Mouse (Mus musculus): ENCODE measurements at regions not wholly inside any gene's neighbourhood (a gene's known extent, or its start where the extent isn't known, plus 50 kb on each side); places are given as distances from the start of the nearest gene placed in this dataset.
A peak's percentile ranks its signal among the peaks of the same experiment; 100 is the strongest.

GRCm38 (mm10) chr1:133522825-133523224 is 87.3 kb downstream of the Snrpe start:
- Histone ChIP-seq H3K4me2 (ENCODE audit: low read length) (no peak overlapping the region), H3K27me3 (ENCODE audit: control insufficient read depth, insufficient read depth, low read depth, low read length) (no peaks in the 10 kb centered on the region), H3K9ac (ENCODE audit: low read depth, low read length) (no peak overlapping the region), H3K9me3 (replicated peaks; ENCODE audit: control insufficient read depth, low read length, poor library complexity, severe bottlenecking) (no peaks in the 10 kb centered on the region), H3K4me3 (ENCODE audit: low read depth, low read length) (no peak overlapping the region), H3K27ac (ENCODE audit: low read length) (no peak overlapping the region), H3K36me3 (ENCODE audit: control insufficient read depth, insufficient read depth, low read length) (no peaks in the 10 kb centered on the region), H3K4me1 (ENCODE audit: control insufficient read depth, insufficient read depth, low read length) (no peaks in the 10 kb centered on the region)
- WGBS: 96% methylated on average over 1 of the region's 1 CpGs
- no peak for ATAC-seq

- Histone ChIP-seq H3K36me3 (ENCODE audit: control insufficient read depth, insufficient read depth, low read length) (no peaks in the 10 kb centered on the region), H3K4me3 (ENCODE audit: low read depth, low read length) (no peak overlapping the region), H3K4me1 (ENCODE audit: control insufficient read depth, insufficient read depth, low read length) (no peaks in the 10 kb centered on the region), H3K27ac (ENCODE audit: low read length) (no peak overlapping the region), H3K27me3 (ENCODE audit: control insufficient read depth, insufficient read depth, low read depth, low read length) (no peaks in the 10 kb centered on the region), H3K4me2 (ENCODE audit: low read length) (no peak overlapping the region), H3K9me3 (replicated peaks; ENCODE audit: control insufficient read depth, low read length, poor library complexity, severe bottlenecking) (no peaks in the 10 kb centered on the region), H3K9ac (ENCODE audit: low read depth, low read length) (no peak overlapping the region)
- WGBS: 85% methylated on average over 8 of the region's 8 CpGs
- no peak for ATAC-seq
Observed at GRCm38 (mm10) chr1:133520652-133521051, 89.4 kb downstream of the Snrpe start.

- H3K27ac ChIP-seq (ENCODE audit: low read length): no peak overlapping the region
- 94% methylated on average over 5 of the region's 5 CpGs for WGBS
- no peaks in the 10 kb centered on the region for H3K4me1 ChIP-seq (ENCODE audit: control insufficient read depth, insufficient read depth, low read length)
- no peak overlapping the region for H3K9ac ChIP-seq (ENCODE audit: low read depth, low read length)
- no peak for ATAC-seq
- H3K27me3 ChIP-seq (ENCODE audit: control insufficient read depth, insufficient read depth, low read depth, low read length): no peaks in the 10 kb centered on the region
- no peak overlapping the region for H3K4me2 ChIP-seq (ENCODE audit: low read length)
- no peak overlapping the region for H3K4me3 ChIP-seq (ENCODE audit: low read depth, low read length)
- no peaks in the 10 kb centered on the region for H3K36me3 ChIP-seq (ENCODE audit: control insufficient read depth, insufficient read depth, low read length)
- no peaks in the 10 kb centered on the region for H3K9me3 ChIP-seq (replicated peaks; ENCODE audit: control insufficient read depth, low read length, poor library complexity, severe bottlenecking)
Observed at GRCm38 (mm10) chr1:133517020-133517419, 92.8 kb upstream of the Sox13 start.

DNA sequence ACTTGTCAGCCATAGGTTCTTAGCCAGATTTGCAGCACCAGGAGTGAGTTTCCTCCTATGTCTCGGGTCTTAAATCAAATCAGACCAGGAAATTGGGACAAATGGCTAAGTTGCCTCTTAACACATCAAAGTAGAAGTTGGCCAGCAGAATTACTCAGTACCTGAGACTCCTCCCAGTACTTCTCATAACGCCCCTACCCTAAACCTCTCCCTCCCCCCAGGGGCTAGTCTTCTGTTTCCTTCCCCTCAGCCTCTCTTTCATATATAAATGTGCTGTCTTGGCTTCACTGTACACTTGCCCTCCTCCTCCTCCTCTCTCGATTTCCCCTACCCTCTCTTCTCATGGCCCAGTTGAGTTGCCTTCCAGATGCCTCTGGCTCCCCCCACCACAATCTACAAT is 79.9 kb upstream of the Sox13 start:
- ATAC-seq: no peak
- WGBS: 77% methylated on average over 3 of the region's 3 CpGs
- no peaks in the 10 kb centered on the region for H3K9me3 ChIP-seq (replicated peaks; ENCODE audit: control insufficient read depth, low read length, poor library complexity, severe bottlenecking)

GRCm38 (mm10) chr1:133503336-133503735 is 79.2 kb upstream of the Sox13 start:
- Histone ChIP-seq H3K9me3 (replicated peaks; ENCODE audit: control insufficient read depth, low read length, poor library complexity, severe bottlenecking) (no peaks in the 10 kb centered on the region), H3K9ac (ENCODE audit: low read depth, low read length) (no peak overlapping the region), H3K4me2 (ENCODE audit: low read length) (no peak overlapping the region), H3K36me3 (ENCODE audit: control insufficient read depth, insufficient read depth, low read length) (no peaks in the 10 kb centered on the region), H3K4me1 (ENCODE audit: control insufficient read depth, insufficient read depth, low read length) (no peaks in the 10 kb centered on the region), H3K27me3 (ENCODE audit: control insufficient read depth, insufficient read depth, low read depth, low read length) (no peaks in the 10 kb centered on the region), H3K27ac (ENCODE audit: low read length) (no peak overlapping the region), H3K4me3 (ENCODE audit: low read depth, low read length) (no peak overlapping the region)
- no peak for ATAC-seq
- WGBS: 94% methylated on average over 2 of the region's 2 CpGs

More for the DNA sequence above, 79.9 kb upstream of the Sox13 start:
- Histone ChIP-seq H3K36me3 (ENCODE audit: control insufficient read depth, insufficient read depth, low read length) (no peaks in the 10 kb centered on the region), H3K4me1 (ENCODE audit: control insufficient read depth, insufficient read depth, low read length) (no peaks in the 10 kb centered on the region), H3K9ac (ENCODE audit: low read depth, low read length) (no peak overlapping the region), H3K27ac (ENCODE audit: low read length) (no peak overlapping the region), H3K4me3 (ENCODE audit: low read depth, low read length) (no peak overlapping the region), H3K4me2 (ENCODE audit: low read length) (no peak overlapping the region), H3K27me3 (ENCODE audit: control insufficient read depth, insufficient read depth, low read depth, low read length) (no peaks in the 10 kb centered on the region)

DNA sequence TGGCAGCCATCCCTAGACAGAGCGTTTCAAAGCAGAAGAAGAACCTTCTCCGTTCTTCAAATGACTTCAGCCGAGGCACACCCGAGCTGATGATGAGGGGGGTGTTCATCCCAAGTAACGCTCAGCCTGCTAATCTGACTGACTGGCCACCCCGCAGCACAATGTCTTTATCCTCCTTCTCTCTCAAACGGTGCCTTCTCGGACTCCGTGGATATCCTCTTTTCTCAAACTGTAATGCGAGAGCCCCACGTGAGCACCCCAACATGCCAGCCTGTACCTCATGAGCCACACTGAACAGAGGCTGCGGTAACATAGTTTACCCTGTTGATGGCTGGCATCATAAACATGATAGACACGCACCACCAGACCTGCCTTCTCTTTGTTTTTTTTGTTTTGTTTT is 76.8 kb upstream of the Sox13 start:
- H3K9ac ChIP-seq (ENCODE audit: low read depth, low read length): no peak overlapping the region
- H3K9me3 ChIP-seq (replicated peaks; ENCODE audit: control insufficient read depth, low read length, poor library complexity, severe bottlenecking): no peaks in the 10 kb centered on the region
- H3K4me3 ChIP-seq (ENCODE audit: low read depth, low read length): no peak overlapping the region
- no peaks in the 10 kb centered on the region for H3K36me3 ChIP-seq (ENCODE audit: control insufficient read depth, insufficient read depth, low read length)
- no peaks in the 10 kb centered on the region for H3K27me3 ChIP-seq (ENCODE audit: control insufficient read depth, insufficient read depth, low read depth, low read length)
- no peak overlapping the region for H3K27ac ChIP-seq (ENCODE audit: low read length)
- no peaks in the 10 kb centered on the region for H3K4me1 ChIP-seq (ENCODE audit: control insufficient read depth, insufficient read depth, low read length)
- 29% methylated on average over 13 of the region's 13 CpGs for WGBS
- ATAC-seq: no peak
- H3K4me2 ChIP-seq (ENCODE audit: low read length): no peak overlapping the region

- H3K4me3 ChIP-seq (ENCODE audit: low read depth, low read length): peak overlapping the region; percentile 25
- no peaks in the 10 kb centered on the region for H3K9me3 ChIP-seq (replicated peaks; ENCODE audit: control insufficient read depth, low read length, poor library complexity, severe bottlenecking)
- peak overlapping the region; percentile 87 for H3K27ac ChIP-seq (ENCODE audit: low read length)
- H3K36me3 ChIP-seq (ENCODE audit: control insufficient read depth, insufficient read depth, low read length): no peaks in the 10 kb centered on the region
- ATAC-seq: peak; percentile 70
- H3K27me3 ChIP-seq (ENCODE audit: control insufficient read depth, insufficient read depth, low read depth, low read length): no peaks in the 10 kb centered on the region
- H3K4me1 ChIP-seq (ENCODE audit: control insufficient read depth, insufficient read depth, low read length): peaks cover 15% of the 10 kb centered on the region
- WGBS: 1% methylated on average over 29 of the region's 29 CpGs
- H3K9ac ChIP-seq (ENCODE audit: low read depth, low read length): peak overlapping the region; percentile 64
- H3K4me2 ChIP-seq (ENCODE audit: low read length): peak overlapping the region; percentile 68
Observed at GRCm38 (mm10) chr1:133492986-133493741, 69.0 kb upstream of the Sox13 start.

GRCm38 (mm10) chr1:133492291-133492985 is 68.3 kb upstream of the Sox13 start:
- Histone ChIP-seq H3K9me3 (replicated peaks; ENCODE audit: control insufficient read depth, low read length, poor library complexity, severe bottlenecking) (no peaks in the 10 kb centered on the region), H3K9ac (ENCODE audit: low read depth, low read length) (peak overlapping the region; percentile 64), H3K4me1 (ENCODE audit: control insufficient read depth, insufficient read depth, low read length) (peaks cover 15% of the 10 kb centered on the region), H3K27me3 (ENCODE audit: control insufficient read depth, insufficient read depth, low read depth, low read length) (no peaks in the 10 kb centered on the region), H3K36me3 (ENCODE audit: control insufficient read depth, insufficient read depth, low read length) (no peaks in the 10 kb centered on the region), H3K27ac (ENCODE audit: low read length) (peak overlapping the region; percentile 87), H3K4me2 (ENCODE audit: low read length) (peak overlapping the region; percentile 68), H3K4me3 (ENCODE audit: low read depth, low read length) (peak overlapping the region; percentile 25; the same call in 1 of the 2 replicates)
- 2% methylated on average over 11 of the region's 11 CpGs for WGBS
- peak; percentile 89 for ATAC-seq

DNA sequence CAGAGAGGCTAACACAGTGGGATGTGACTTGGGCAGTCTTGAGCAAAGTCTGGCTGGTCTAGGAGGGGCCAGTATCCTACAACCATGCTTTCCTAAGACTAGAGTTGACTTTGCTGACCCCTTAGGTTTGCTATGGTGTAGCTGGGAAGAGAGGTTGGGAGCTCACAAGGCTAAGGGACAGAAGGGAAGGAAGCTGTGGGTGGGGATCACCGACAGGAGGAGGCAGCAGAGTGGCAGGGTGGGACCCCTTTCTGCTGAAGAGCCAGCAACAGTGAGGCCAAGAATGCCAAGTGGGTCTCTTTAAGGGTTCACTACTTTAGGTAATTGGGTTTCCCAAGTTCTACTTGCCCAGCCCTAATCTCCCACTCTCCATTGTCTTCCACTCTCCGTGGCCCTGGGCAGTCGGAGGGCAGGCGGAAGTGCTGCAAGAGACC is 67.7 kb upstream of the Sox13 start:
- H3K27ac ChIP-seq (ENCODE audit: low read length): peak overlapping the region; percentile 87
- no peak overlapping the region for H3K4me3 ChIP-seq (ENCODE audit: low read depth, low read length)
- H3K4me1 ChIP-seq (ENCODE audit: control insufficient read depth, insufficient read depth, low read length): peaks cover 15% of the 10 kb centered on the region
- 2% methylated on average over 4 of the region's 4 CpGs for WGBS
- no peaks in the 10 kb centered on the region for H3K27me3 ChIP-seq (ENCODE audit: control insufficient read depth, insufficient read depth, low read depth, low read length)
- peak overlapping the region; percentile 64; the same call in 1 of the 2 replicates for H3K9ac ChIP-seq (ENCODE audit: low read depth, low read length)
- peak overlapping the region; percentile 68 for H3K4me2 ChIP-seq (ENCODE audit: low read length)
- H3K36me3 ChIP-seq (ENCODE audit: control insufficient read depth, insufficient read depth, low read length): no peaks in the 10 kb centered on the region
- ATAC-seq: peak; percentile 16
- no peaks in the 10 kb centered on the region for H3K9me3 ChIP-seq (replicated peaks; ENCODE audit: control insufficient read depth, low read length, poor library complexity, severe bottlenecking)

Data from midbrain, embryonic 16.5 days (tissue).